Mouse (Mus musculus): Measurements from ENCODE around the gene Btc.
A peak's percentile ranks its signal among the peaks of the same experiment; 100 is the strongest.

Btc gene

GRCm38 (mm10) chr5:91402339-91403211 is at the start of gene Btc:
Gene Btc, minus strand, starts transcription at chr5:91402994.
- peak; percentile 23 for DNase-seq (ENCODE audit: extremely low spot score)

GRCm38 (mm10) chr5:91444981-91445517 is 42.3 kb upstream of the Btc start:
- no peak for DNase-seq (ENCODE audit: extremely low spot score)

GRCm38 (mm10) chr5:91436563-91436962 is 33.8 kb upstream of the Btc start:
- no peak for DNase-seq (ENCODE audit: extremely low spot score)

- DNase-seq (ENCODE audit: extremely low spot score) = no peak
These were observed 32.2 kb upstream of the Btc start for GRCm38 (mm10) chr5:91434723-91435658.

GRCm38 (mm10) chr5:91428547-91428946 is 25.8 kb upstream of the Btc start:
- DNase-seq (ENCODE audit: extremely low spot score) = no peak

GRCm38 (mm10) chr5:91413814-91414213 is 11.0 kb upstream of the Btc start:
- no peak for DNase-seq (ENCODE audit: extremely low spot score)

GRCm38 (mm10) chr5:91404263-91404662 is 1.5 kb upstream of the Btc start:
- DNase-seq (ENCODE audit: extremely low spot score) = no peak

GRCm38 (mm10) chr5:91403281-91403680 is 487 bp upstream of the Btc start:
- no peak for DNase-seq (ENCODE audit: extremely low spot score)

GRCm38 (mm10) chr5:91400493-91401096 is 2.2 kb downstream of the Btc start:
- no peak for DNase-seq (ENCODE audit: extremely low spot score)

GRCm38 (mm10) chr5:91375467-91375866 is 27.3 kb downstream of the Btc start:
- DNase-seq (ENCODE audit: extremely low spot score) = no peak

GRCm38 (mm10) chr5:91368061-91368565 is 34.7 kb downstream of the Btc start:
- no peak for DNase-seq (ENCODE audit: extremely low spot score)

GRCm38 (mm10) chr5:91366925-91367324 is 35.9 kb downstream of the Btc start:
- DNase-seq (ENCODE audit: extremely low spot score) = no peak

- DNase-seq (ENCODE audit: extremely low spot score) = no peak
These were observed 39.4 kb downstream of the Btc start for GRCm38 (mm10) chr5:91363274-91363991.

- DNase-seq (ENCODE audit: extremely low spot score) = no peak
These were observed 50.1 kb downstream of the Btc start for GRCm38 (mm10) chr5:91352645-91353044.

- no peak for DNase-seq (ENCODE audit: extremely low spot score)
These were observed 57.1 kb downstream of the Btc start for GRCm38 (mm10) chr5:91345681-91346080.

- no peak for DNase-seq (ENCODE audit: extremely low spot score)
These were observed 57.7 kb downstream of the Btc start for GRCm38 (mm10) chr5:91345064-91345463.

GRCm38 (mm10) chr5:91341981-91342760 is 60.6 kb downstream of the Btc start:
- DNase-seq (ENCODE audit: extremely low spot score) = no peak

GRCm38 (mm10) chr5:91334227-91334626 is 68.6 kb downstream of the Btc start:
- no peak for DNase-seq (ENCODE audit: extremely low spot score)

- no peak for DNase-seq (ENCODE audit: extremely low spot score)
These were observed 70.5 kb downstream of the Btc start for GRCm38 (mm10) chr5:91332079-91332865.
